Mouse (Mus musculus) MN1 (cell line): ENCODE measurements around the gene Dlgap4.
A peak's percentile ranks its signal among the peaks of the same experiment; 100 is the strongest.

Experiments used
- DNase-seq: peaks from one replicate; pipeline ENCODE4 v3.0.0-alpha.2; 2016; ENCODE audit warnings: low spot score

The Dlgap4 gene

DNA sequence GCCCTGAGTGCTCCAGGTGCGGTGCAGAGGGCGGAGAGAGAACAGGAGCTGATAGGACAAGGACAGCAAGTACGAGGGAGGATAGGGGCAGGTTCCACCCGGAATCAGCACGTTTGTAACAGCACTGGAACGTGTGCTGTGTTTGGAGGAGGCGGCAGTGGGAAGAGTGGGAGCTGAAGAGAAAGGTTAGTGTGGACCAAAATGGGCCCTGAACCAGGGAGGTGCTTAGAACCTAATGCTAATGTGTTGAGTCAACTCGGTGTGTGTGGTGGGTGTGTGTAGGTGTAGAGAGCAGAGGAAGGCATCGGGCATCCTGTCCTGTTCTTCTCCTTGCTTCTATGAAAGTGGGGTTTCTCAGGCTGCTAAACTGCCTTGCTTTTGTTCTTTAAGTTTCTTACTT is 127.8 kb downstream of the Dlgap4 start:
- DNase-seq = no peak

DNA sequence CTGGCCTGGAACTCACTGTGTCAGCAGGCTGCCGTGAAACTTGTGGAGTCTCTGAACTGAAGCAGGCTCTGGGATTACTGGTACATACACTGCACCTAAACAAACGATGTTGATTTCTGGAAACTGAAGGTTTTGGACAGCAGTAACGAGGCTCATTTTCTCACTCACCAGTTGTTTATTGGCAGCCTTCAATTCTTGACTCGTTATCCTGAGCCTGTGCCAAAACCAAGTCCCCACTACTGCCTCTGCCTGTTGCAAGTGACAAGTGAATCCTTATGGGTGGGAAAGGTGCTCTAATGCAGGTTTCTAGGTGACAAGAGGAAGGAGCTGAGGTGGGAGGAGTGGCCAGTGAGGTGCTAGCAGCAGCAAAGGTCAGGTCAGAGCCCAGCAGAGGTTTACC is 128.5 kb downstream of the Dlgap4 start:
- no peak for DNase-seq

DNA sequence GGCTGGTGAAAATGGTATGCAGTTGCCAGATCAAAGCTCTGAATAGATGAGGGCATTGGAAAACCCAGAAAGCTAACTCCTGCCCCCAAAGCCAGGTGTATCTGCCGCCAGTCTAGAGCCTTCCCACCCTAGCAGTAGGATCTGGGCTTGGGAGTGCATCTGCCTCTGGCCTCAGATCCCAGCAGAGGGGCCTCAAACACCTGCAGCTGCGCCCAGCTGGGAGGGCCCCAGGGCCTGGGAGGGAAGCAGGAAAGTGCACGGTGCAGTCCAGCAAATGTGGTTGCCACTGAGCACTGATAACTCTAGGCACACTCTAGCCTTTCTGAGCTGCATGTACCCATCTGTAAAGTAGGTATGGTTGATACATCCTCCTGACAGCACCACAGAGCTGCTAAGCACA is 129.7 kb downstream of the Dlgap4 start:
- no peak for DNase-seq

DNA sequence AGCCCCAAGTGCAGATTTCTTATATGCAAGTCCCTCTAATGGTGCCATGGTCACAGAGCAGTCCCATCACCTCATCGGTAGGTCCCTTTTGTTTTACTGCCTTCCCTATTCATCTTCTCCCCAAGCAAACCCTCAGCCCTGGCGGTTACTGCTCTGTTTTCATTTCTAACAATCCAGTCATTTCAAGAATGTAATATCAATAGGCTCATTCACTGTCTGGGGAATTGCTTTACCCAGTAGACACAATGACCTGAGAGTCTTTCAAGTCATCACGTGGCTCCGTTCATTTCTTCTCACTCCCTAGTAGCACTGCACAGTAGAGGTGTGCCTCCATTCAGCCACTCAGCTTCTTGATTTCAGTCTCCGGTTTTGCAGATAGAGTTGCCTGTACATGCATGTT is 130.9 kb downstream of the Dlgap4 start:
- no peak for DNase-seq

- no peak for DNase-seq
Observed at GRCm38 (mm10) chr2:156747315-156747714, 133.8 kb downstream of the Dlgap4 start.

DNA sequence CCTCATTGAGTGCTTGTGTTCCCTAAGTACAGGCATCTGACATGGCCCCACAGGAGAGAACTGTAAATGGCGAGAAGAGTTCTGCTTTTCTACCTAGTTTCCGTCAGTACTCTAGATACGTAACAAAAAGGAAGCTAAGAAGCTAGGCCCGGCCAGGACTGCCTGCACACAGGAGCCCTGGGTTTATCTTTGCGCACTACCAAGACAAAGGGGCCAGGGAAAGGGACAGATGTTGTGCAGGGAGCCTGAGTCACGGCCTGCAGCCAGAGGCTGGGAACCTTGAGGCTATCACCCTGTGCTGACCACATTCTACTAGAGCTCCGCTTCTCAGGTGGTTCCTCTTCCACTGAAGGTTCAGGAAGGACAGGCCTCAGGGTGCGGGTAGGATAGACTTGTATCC is 136.2 kb downstream of the Dlgap4 start:
- no peak for DNase-seq

DNA sequence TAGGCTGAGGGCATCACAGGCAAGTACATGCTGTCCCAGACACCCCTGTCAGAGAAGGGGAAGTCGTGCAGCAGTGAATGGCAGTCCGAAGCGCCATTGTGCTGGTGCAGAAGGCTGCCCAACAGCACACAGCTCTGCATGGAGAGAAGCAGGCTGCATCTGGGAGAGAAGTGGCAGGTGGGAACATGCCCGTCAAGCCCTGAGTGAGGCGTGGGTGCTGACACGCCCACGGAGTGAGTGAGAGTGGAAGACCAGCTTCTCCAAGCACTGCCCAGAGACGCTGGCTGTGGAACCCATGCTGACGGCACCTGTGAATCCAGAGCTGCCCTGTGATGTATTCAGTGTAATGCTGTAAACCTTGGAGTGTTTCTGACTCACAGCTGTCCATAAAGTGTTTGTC is 143.4 kb downstream of the Dlgap4 start:
- no peak for DNase-seq

DNA sequence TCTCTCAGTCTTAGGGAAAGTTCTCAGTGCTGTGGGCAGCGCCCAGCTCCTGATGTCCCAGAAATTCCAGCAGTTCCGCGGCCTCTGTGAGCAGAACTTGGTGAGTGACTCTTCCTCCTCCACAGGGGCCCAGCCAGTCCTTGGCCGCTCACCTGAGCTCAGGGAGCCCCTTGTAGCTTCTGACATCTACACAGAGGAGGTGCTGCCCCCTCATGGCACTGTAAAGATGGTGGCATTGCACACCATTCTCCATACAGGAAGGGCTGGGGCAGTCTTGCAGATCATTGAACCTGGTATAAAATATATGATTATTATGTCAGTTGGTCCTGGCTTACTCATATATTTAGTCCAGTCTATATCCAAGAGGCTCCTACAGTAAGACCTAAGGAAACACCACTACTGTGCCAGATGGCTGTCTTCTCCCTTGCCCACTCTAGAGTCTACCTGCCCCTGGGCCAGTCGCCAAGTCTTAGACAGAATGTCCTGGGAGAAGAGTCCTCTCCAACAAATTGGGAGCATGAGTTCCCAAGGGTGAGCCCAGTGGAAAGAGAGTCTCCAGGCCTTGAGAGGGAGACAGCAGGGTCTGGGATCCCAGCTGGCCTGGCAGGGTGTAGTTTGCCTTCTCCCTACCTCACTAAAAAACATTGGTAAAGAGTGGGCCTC is 147.5 kb downstream of the Dlgap4 start:
- no peak for DNase-seq

GRCm38 (mm10) chr2:156761521-156762278 is 148.2 kb downstream of the Dlgap4 start:
- DNase-seq = no peak

- DNase-seq = no peak
Observed at GRCm38 (mm10) chr2:156762499-156762898, 149.0 kb downstream of the Dlgap4 start.

- no peak for DNase-seq
Observed at GRCm38 (mm10) chr2:156763101-156763500, 149.6 kb downstream of the Dlgap4 start.

DNA sequence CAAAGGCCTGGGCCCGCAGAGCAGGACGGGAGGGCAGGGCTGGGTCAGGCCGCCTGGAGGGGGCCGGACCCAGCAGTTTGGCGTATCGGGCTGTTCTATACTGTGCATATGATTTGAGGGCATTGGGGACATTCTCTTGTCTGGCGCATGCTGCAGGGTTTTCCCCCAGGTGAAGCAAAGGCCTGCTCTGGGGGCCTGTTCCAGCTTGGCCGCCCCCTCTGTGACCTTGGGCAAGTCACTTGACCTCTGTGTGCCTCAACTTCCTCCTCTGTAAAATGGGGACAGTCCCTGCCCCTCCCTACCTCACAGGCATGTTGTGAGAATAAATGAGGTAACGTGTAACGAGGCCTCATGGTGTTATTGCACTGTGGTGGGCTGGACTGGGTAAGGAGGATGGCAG is 150.5 kb downstream of the Dlgap4 start:
- no peak for DNase-seq

GRCm38 (mm10) chr2:156764747-156765146 is 151.2 kb downstream of the Dlgap4 start:
- DNase-seq = no peak

DNA sequence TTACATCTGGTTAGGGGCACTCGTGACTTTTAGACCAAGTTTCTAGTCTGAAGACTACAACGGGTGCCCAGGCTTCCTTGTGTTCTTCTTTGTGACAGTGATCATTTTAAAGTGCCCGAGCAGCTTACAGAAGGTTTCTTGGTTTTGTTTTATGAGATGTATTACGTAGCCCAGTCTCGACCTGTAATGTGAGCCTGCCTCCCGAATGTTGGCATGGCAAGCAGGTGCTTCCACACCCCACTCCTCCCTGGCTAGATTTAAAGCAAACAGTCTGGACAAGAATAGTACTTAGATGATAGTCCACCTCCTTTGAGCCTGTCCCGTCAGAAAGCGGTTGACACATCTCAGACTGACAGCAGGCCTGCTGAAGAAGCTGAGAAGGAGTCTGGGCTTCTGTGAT is 152.1 kb downstream of the Dlgap4 start:
- DNase-seq = no peak

DNA sequence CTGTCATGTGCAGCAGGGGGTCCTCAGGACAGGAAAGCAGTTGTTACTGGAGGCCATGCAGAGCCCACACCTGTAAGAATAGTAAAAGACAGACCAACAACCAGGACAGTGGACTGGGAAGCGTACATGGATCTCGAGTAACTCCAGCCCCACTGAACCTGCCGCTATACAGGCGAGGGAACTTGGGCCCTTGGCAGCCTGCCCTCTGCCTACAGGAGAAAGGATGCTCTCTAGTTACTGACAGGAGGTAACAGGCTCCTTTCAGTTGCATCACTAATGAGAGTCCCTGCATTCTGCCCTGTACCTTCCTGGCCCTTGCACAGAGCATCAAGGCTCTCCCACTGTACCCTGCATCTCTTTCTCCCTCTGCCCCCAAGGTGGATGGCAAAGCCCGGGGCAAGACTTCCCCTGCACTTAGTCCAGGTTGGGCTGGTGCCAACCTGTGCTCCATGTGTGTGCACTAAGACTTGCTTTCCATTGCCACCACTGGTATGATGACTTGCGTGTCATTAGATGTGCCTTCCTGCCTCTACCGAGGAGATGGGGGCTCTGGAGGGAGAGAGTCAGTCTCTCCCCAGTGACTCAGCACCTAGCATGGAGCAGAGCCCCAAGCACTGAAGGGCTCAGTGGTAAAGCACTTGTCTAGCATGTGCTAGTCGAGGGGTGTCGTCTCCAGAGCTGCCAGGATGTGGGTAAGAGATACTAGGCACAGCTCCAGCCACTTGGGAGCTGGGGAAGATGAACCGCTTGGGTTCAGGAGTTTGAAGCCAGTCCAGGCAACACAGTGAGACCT is 152.9 kb downstream of the Dlgap4 start:
- DNase-seq = peak; percentile 51

DNA sequence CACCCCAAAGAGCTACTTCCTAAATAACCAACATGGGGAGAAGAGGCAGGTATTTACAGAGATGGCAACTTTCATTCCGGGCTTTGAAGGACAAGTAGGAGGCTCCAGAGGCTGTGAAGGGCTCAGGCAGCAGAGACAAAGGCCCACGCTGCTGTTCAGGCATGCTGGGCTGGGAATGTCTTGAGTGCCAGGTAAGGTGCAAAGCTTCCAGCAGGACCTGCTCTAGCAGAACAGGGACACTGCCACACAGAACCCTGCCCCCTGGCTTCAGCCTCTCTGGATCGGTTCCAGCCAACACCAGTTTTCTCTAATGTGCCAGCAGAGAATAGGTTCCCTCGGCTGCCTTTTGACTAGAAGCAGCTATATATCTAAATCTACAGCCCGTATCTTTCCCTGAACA is 153.6 kb downstream of the Dlgap4 start:
- no peak for DNase-seq

GRCm38 (mm10) chr2:156769274-156769673 is 155.8 kb downstream of the Dlgap4 start:
- DNase-seq = no peak

- DNase-seq = no peak
Observed at GRCm38 (mm10) chr2:156773470-156773869, 160.0 kb downstream of the Dlgap4 start.

DNA sequence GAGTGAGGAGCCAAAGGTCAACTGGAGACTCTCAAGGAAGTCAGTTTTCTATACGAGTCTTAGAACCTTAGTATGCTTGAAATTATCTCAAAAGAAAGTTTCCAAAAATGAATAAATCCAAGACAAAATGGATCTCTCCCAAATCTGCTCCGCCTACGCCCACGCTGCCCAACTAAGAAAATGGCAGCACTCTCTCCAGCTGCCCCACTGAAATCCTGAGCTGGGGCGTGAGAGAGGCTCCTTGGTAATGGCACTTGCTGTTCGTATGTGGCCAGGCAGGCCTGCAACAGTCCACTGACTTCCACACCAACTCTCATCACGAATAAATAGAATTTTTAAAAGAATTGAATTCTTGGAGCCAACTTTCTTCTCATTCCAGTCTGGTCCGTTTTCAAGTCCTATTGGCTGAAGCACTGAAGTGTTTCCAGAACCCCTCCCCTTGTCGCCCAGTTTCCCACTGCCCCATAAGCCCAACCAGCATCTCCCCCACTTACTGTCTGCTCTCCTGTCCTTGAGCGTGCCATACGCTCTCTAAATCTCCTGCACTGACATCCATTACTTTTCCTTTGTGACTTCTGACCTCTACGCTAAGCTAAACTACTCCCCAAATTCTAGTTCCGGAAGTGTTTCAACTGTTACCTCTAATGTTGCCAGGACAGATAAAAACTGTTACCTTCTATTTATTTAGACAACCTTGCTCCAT is 160.7 kb downstream of the Dlgap4 start:
- DNase-seq = no peak

DNA sequence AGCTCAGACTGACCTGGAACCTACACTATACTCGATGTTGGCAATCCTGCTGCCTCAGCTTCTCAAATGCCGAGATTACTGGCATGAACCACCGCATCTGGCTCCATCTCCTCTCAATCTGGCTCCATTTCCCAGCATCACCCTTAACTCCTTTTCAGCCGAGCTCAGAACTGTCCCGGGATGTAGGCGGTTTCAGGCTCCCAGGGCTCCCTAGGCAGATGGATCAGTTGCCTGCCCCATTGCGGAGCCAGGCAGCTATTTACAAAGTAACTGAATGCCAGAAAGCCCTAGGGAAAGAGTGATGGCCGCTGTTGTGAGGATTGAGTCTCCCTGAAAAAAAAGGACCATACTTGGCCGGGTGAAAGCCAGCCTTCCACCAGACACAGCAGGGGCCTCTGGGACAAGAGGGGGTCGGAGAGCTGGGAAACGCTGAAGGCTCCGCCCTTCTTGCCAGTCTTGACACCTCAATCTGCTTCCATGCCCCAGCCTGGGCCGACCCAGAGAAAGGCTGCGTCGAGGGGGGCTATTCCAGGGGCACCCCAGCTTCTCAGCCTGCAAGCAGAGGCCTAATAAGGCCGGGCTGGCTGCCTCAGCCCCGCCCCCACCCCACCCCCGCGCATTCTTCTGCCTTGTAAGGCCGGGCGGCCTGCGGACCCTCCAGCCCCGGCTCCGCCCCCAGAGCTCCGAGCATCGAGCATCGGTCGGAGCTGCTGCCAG is 161.4 kb downstream of the Dlgap4 start, which contains the start of gene Myl9:
Gene Myl9 (plus strand): TSS at position 683 of the 717 bp plus-strand sequence.
- peak; percentile 54 for DNase-seq
